Mouse (Mus musculus) ovary, postnatal 36 days (tissue): ENCODE results near the gene Tada1.

ENCODE experiments used
- DNase-seq: peaks from one replicate; pipeline ENCODE4 v3.0.0; 2022; ENCODE audit warnings: low spot score, mixed read lengths

The Tada1 gene

DNA sequence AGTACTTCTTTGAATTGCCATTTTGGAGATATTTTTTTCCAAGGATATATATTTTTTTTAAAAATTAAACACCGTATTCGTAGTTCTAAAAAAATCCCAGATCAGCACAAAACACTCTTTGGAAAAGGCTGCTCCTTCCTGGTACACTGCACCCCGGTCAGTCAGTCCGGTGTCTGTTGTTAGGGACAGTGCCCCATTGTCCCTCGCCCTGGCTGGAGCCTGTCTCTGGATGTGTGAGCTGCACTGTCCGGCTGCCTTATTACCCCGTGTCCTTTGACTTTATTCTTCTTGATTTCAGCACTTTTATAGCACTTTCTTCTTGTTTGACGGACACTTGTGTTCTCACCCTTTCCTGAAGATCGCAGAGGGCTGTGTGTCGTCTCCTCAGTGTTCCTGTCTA lies 5.7 kb downstream of the Tada1 start:
- no peak for DNase-seq

DNA sequence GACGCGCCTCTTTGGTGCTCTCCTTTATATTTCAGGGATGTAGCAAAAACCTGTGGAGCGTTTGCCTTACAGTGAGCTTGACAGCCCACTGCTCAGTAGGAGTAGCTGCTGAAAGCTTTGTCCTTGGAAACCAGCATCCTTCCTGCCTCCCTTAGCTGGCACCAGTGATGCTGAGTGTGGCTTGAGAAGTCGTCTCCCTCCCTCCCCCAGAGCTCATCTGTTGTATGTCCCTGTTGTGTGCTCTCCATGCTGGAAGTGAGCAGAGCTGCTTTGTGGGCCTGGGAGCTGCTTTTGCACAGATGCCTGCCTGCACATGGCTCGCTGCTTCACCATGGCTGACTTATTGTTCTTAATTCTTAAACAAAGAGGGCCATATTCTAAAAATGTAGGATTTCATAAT lies 6.5 kb downstream of the Tada1 start:
- no peak for DNase-seq

DNA sequence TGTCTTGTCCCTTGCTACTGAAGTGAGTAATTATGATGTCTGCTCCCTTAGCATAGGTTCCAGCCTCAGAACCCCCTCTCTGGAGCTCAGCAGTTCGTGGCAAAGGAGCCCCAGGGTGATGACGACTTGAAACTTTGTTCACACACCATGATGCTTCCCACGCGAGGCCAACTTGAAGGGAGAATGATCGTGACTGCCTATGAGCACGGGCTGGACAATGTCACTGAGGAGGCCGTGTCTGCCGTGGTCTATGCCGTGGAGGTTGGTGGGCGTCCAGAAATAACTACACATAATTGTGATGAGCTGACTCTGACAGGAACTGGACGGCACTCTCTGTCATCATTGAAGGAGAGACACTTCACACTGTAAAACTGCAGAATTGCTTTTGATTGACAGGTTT lies 9.6 kb downstream of the Tada1 start:
- DNase-seq = no peak

DNA sequence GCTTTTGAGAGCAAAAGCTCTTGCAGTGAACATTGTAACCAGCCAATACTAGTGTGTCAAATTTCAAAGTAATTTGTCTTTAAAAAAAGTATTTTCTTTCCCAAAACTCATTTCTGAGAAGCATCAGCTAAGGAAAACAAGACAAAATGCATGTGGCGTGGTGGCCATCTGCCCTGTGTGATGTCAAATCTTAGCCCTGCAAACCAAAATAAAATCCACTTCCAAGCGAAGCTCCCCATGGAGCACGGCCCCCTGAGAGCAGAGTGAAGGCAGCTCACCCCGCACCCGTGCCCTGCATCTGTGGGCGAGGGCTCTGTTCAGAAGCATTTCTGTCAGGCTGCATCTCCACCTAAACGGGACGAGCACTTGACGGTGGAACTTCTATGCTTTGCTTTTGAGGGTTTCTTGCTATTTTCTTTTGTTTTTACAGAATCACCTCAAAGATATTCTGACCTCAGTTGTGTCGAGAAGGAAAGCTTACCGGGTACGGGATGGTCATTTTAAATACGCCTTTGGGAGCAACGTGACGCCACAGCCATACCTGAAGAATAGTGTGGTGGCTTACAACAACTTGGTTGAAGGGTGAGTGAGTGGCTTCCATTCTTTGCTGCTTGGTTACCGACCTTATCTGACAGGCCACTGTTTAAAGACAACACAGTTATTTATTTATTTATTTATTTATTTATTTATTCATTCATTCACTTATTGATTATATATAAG lies 10.7 kb downstream of the Tada1 start:
- DNase-seq = no peak

DNA sequence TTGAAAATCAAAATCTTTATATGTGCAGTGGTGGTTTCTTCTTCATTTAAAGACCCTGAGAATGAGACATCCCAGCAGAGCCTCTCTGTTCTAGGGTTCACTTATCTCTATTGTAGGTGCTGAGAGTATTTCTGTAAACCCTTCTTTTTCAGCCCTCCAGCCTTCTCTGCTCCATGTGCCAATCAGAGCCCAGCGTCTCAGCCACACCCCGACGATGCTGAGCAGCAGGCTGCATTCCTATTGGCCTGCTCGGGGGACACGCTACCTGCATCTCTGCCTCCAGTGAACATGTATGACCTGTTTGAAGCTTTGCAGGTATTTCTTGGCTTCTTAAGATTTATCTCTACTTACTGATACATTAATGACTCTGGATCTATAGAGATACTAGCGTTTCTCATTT lies 12.8 kb downstream of the Tada1 start:
- no peak for DNase-seq

DNA sequence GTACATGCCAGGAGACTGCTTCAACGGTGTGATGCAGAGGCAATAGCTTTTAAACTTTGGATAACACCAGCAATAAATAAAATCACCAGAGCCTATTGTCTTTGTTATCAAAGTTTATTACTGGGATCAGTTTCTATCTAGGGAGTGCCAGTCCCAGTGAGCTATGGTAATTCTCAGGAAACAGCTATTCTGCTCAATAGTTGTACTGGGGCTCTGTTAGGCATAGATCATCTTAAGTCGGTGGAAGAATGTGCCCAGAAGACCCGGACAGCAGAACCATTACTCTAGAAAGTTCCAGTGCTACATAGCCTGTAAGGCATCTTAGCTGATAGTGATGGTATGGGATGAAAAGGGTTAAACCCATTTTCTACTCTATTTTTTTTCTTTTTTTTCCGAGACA lies 15.9 kb downstream of the Tada1 start:
- DNase-seq = no peak

DNA sequence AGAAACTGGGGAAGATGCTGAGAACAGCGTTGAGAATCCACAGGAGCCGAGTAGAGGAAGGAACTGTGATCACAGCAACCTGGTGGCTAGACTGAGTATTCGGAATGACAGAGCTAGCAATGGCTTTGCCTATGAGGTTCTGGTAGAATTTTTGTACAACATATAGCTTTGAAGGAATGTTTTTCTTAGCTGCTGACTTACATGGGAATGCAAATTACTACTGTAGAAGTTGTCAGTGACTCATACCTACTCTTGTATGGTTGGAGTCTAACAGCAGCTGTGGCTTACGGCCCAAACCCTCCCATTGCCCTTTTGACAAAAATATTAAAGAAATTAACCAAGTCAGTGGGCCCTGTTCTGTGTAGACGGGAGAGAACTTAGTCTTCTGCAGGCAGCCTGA lies 16.8 kb downstream of the Tada1 start:
- no peak for DNase-seq

DNA sequence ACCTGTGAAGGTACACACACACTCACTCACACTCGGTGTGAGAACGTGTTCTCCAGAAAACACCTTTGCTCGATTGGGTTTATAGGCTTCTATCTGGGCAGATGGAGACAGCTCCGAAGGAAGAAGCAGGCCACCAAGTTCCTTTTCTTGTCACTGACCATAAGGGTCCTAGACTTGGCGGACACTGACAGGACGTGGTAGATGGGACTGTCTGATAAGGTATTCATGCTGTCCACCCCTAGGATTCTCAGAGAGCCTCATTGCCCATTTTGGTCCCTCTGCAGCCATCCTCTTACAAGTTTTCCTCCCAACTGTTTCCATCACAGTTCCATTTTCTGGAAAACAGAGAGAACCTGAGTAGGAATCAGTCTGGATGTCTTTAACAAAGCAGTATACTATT lies 17.5 kb downstream of the Tada1 start:
- no peak for DNase-seq

DNA sequence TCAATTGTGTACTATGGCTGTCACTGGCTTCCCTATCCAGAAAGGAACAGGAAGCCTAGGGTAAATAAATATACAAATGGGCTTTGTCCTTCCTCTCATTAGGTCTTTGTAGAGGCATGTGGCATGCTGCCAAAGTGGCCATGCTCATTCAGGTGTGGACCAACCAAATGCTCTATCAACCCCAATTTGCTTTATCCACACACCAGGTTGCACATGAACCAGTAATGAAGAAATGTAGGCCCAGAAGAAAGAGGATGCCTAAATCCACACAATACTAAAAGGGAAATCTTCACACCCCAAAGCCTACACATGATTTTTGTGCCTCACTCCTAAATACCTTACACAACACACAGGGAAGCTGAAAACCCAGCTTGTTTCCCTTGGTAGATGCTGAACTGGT lies 22.6 kb downstream of the Tada1 start:
- no peak for DNase-seq

DNA sequence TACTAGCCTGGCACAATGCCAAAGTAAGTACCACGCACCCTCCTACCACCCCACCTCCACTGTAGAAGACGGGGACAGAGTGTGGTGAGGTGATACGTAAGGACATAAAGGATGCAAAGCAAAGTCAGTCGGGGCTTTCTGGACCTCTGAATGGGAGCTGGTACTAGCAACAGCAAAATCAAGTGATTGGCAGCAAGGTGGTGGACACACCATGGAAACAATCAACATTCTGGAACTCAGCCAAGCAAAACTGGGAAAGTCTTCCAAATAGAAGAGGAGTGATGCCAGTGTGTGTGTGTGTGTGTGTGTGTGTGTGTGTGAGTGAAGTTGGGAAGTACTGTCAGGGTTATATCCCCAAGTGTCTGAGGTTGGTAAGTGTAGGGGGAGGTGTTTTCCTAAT lies 23.1 kb downstream of the Tada1 start:
- DNase-seq = no peak

DNA sequence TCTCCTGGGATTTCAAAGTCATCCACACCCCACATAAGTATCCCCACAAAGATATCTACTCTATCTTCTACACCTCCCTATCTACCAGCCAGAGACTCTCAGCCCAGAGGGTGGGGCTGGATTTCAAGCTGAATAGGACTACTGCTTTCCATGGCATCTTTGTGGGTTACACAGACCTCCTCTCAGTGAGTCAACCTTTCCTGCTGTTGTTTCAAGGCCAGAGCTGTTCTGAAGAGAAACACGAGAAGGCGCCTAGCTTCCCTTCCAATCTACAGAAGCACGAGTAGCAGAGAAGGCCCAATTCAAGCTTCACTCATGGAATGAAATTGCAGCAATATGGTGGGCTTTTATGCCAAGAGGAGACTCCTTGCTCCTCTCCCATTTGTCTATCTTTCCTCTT lies 24.9 kb downstream of the Tada1 start:
- no peak for DNase-seq

DNA sequence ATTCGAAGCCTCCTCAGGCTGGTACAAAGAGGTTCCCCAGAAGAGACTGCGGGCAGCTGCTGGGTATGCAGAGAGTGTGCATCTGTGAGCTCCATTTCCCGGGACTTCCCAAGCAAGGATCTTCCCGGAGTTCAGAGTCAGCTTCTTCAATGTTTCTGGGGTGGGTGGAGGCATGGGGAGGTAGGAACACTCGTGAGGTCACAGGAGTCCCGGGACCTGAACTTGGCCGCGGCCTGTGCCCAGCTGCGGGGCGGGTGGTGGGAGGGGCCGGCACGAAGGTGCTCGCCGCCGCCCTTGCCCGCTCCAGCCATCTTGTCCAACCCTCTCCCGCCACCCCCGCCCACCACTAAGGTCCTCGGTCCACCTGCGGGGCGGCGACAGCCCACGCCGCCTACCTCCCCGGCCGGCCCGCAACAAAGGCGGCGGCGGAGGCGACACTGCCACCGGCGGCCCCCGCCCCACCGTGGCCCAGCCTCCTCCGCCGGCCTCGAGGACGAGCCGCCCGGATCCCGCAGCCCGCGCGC lies 30.3 kb downstream of the Tada1 start:
- DNase-seq = no peak

DNA sequence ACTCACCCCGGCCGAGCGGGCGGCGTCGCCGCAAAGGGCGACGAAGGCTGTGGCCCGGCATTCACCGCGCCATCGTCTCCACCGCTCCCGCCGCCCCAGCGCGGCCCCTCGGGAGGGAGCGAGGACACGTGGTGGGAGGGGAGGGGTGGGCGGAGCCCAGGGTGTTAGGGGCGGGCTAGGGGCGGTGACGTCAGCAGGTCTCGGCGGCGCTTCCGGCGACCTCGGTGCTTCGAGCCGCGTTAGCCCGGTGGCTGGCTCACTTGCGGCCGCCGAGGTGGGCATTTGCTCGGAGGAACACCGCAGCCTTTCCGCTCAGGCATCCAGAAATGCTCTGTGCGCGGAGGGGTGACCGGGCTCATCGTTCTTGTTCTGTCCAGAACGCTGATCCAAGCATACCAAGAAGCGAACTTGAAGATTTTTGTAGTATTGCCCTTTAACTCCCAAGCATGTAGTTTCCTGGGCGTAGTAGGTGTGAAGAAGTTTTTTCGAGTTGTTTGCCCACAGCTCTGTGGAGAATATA lies 30.9 kb downstream of the Tada1 start, which contains the start of gene Pogk:
Gene Pogk, minus strand, starts transcription at position 163 of the 520 bp plus-strand sequence.
- DNase-seq = peak; percentile 79

DNA sequence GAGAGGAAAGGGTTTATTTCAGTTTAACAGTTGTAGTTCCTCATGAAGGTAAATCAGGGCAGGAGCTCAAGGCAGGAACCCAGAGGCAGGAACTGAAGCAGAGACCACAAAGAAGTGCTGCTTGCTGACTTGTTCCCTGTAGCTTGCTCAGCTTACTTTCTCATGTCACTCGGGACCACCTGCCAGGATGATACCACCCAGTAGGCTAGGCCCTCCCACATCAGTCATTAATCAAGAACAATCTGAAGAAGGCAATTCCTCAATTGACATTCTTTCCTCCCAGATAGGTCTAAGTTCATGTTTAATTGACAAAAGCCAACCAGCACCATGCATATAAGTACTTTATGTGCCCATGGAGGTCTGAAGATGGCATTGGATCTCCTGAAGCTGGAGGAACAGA lies 32.6 kb downstream of the Tada1 start:
- no peak for DNase-seq

DNA sequence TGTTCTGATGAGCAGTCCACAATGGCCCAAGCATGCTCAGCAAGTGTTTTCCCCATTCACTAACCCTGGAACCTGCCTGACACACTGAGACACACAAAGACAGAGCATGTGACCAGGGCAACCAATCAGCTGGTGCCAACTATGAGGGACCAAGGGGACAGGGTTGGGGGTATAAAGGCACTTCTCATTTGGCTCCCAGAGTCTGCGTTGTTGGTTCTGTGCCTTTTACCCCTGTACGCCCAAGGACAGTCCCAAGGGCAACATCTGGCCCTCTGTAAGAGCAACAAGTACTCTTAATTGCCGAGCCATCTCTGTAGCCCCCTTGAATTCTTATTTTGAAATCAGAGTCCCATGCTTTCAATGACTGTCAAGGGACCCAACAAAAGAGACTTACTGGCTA lies 33.4 kb downstream of the Tada1 start:
- no peak for DNase-seq

DNA sequence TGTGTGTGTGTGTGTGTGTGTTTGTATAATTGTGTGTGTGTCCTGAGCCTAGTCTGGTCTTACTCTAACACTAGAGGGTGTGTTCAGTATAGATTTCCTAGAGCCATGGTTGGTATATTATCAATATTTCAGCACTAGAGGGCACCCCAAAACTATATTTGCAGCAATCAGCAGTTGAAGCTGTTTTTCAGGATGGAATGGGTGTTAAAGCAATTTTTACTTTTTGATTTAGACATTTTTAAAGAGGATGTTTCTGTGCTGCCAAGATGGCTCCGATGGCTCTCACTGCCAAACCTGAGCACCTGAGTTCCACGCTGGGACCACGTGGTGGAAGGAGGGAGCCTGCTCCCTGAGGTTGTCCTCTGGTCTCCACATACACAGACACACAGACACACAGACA lies 50.2 kb downstream of the Tada1 start:
- DNase-seq = no peak

DNA sequence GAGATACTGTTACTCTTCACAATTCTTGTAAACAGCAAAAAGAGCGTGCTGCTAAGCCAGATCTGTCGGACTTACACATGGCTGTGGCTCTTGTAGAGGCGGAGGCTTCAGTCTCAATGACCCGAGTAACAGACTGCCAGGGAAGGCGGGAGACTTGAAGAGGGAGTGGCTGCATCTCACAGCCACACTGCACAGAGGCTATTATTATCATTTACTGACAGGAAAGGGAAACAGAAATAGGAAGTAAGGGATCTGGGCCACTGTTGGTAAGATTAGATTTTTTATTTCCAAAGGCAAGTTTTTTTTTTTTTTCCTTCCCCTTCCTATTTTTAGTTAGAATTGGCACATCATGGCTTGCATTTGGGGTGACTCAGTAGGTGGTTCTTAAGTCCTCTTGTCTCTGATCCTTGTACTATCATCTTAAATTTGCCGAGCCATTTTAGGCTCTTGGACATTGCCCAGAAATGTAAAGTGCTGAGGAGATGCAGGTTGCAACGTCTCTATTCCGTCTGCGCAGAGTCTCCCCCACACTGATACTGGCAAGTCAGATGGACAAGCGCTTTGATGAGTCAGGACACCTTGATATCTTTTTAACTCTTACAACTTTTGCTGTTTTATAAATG lies 51.0 kb downstream of the Tada1 start:
- no peak for DNase-seq

DNA sequence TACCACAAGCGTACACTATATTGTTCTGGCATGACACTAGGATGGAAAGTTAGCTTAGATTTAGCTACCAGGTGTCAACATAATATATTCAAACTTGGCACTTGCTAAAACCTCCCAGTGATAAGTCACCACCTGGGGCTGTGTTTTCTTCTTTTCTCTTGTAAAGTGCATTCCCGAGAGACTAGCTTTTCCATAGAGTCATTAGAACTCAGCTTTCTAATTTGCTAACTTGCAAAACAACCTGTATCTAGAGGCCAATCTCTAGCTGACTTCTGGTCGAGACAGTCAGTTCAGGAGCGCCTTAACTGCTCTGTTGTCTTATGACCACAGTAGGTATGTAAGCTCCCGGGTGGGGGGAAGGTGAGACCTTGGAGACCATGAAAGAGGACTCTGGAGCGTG lies 60.5 kb downstream of the Tada1 start:
- no peak for DNase-seq

DNA sequence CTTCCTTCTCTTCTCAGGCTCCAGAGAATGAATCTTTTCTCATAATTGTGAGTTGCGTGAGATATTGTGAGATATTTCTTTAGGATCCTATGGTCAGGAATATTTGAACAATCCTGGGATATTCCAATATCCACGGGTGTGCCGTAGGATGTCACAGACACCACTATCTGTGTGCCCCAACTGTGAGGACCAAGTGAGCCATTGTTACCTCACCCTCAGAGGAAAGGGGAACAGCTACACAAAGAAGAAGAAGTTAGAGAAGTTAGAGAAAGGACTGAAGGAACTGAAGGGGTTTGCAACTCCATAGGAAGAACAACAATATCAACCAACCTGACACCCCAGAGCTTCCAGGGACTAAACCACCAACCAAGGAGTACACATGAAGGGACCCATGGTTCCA lies 63.1 kb downstream of the Tada1 start:
- DNase-seq = no peak
